Mouse (Mus musculus): ENCODE measurements around the gene Atxn1.

DNA sequence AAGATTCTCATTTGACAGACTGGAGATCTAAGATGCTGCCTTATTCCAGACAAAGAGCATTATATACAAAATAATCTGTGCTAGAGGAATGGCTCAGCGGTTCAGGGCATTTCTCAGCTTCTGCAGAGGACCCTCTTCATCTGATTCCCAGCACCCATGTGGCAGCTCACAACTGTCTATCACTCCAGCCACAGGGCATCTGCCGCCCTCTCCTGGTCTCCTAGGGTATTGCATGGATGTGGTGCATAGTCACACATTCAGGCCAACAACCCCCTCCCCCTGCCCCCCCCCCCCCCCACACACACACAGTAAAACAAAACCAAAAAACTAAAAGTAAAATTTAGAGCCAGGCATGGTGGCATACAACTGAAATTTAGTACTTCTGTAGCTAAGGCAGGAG, 130.5 kb downstream of the Atxn1 start:
- no peak for TF ChIP-seq CTCF (IDR thresholded peaks at IDR 0.05; ENCODE audit: insufficient read depth, low read depth, low read length)
- TF ChIP-seq POLR2A (IDR thresholded peaks at IDR 0.05; ENCODE audit: insufficient read depth, low read depth, low read length) = no peak

All from olfactory bulb, adult 2 months (tissue).